Mouse (Mus musculus) hindlimb bud, embryonic 11.5 days (tissue): ENCODE measurements at regions not wholly inside any gene's neighbourhood (a gene's known extent, or its start where the extent isn't known, plus 50 kb on each side); places are given as distances from the start of the nearest gene placed in this dataset.

Source experiments
- DNase-seq: peaks from one replicate; pipeline ENCODE4 v3.0.0-alpha.2; 2012; ENCODE audit warnings: low read depth, low spot score; ENCODE audit errors: extremely low spot score

- DNase-seq = no peak
Measured at GRCm38 (mm10) chr11:43952151-43952550, 51.1 kb upstream of the Adra1b start.

GRCm38 (mm10) chr11:43958241-43958975, 57.4 kb upstream of the Adra1b start:
- DNase-seq = no peak

- DNase-seq = no peak
Measured at GRCm38 (mm10) chr11:43958976-43959315, 57.9 kb upstream of the Adra1b start.

GRCm38 (mm10) chr11:43960348-43961105, 59.5 kb upstream of the Adra1b start:
- no peak for DNase-seq

GRCm38 (mm10) chr11:43961398-43962070, 60.5 kb upstream of the Adra1b start:
- no peak for DNase-seq

GRCm38 (mm10) chr11:43967764-43968163, 66.8 kb upstream of the Adra1b start:
- DNase-seq = no peak

GRCm38 (mm10) chr11:43971886-43972285, 70.9 kb upstream of the Adra1b start:
- DNase-seq = no peak

- DNase-seq = no peak
Measured at GRCm38 (mm10) chr11:43976024-43976423, 75.0 kb upstream of the Adra1b start.

GRCm38 (mm10) chr11:43979406-43979805, 78.4 kb upstream of the Adra1b start:
- no peak for DNase-seq

GRCm38 (mm10) chr11:43980444-43980843, 79.4 kb upstream of the Adra1b start:
- DNase-seq = no peak

- no peak for DNase-seq
Measured at GRCm38 (mm10) chr11:43989911-43990430, 89.0 kb upstream of the Adra1b start.

GRCm38 (mm10) chr11:43992011-43992471, 91.0 kb upstream of the Adra1b start:
- DNase-seq = peak; percentile 0

GRCm38 (mm10) chr11:43998046-43998725, 97.2 kb upstream of the Adra1b start:
- no peak for DNase-seq

- DNase-seq = no peak
Measured at GRCm38 (mm10) chr11:44000056-44000455, 99.0 kb upstream of the Adra1b start.

- DNase-seq = no peak
Measured at GRCm38 (mm10) chr11:44001843-44002589, 101.0 kb upstream of the Adra1b start.

- no peak for DNase-seq
Measured at GRCm38 (mm10) chr11:44002716-44003522, 101.9 kb upstream of the Adra1b start.

- DNase-seq = no peak
Measured at GRCm38 (mm10) chr11:44007526-44008040, 106.6 kb upstream of the Adra1b start.

- DNase-seq = no peak
Measured at GRCm38 (mm10) chr11:44012314-44012713, 111.3 kb upstream of the Adra1b start.

GRCm38 (mm10) chr11:44013841-44014240, 112.8 kb upstream of the Adra1b start:
- DNase-seq = no peak
